10 mouse cellular contexts compared by ENCODE assay signal in genomic region chr5:115574992-115575391, GRCm38 (mm10). TPM values are rescaled to one million over a fixed set of nuclear protein-coding genes. Genes with fewer than 3 reads are reported as not detected.
A peak's percentile ranks its signal among the peaks of the same experiment; 100 is the strongest.
DNase-seq lines count a peak whose midpoint lies in the region; ATAC-seq and TF ChIP-seq lines count a peak whose summit lies in the region.
"Had no signal": no experiment of that assay in that cellular context is flagged by ENCODE, and none has a peak within 500 bp of the region (broad histone marks: within the 10 kb centered on the region; RNA-seq: fewer than 3 reads in every experiment).

No protein-coding gene starts in this region.

- no peak overlapping the region for H3K4me3 ChIP-seq in thymus, adult 2 months (ENCODE audit: control insufficient read depth, insufficient read depth, low read length)
- H3K4me3 ChIP-seq: neural tube, embryonic 12.5 days had no signal

- no peak for TF ChIP-seq CTCF in thymus, adult 2 months (IDR thresholded peaks at IDR 0.05; ENCODE audit: borderline replicate concordance, control insufficient read depth, extremely low read depth, insufficient read depth, low read length, poor library complexity)

- H3K36me3 ChIP-seq in thymus, adult 2 months (ENCODE audit: control insufficient read depth, insufficient read depth, low read length): peaks cover 55% of the 10 kb centered on the region

- peak; percentile 56; the same call in 1 of the 2 replicates for ATAC-seq in granulocyte monocyte progenitor cell, adult 5-6 weeks (replicated peaks; ENCODE audit: poor library complexity, severe bottlenecking)

- no peaks in the 10 kb centered on the region for H3K4me1 ChIP-seq in thymus, adult 2 months (replicated peaks; ENCODE audit: control insufficient read depth, insufficient read depth, low read length)
- H3K4me1 ChIP-seq: neural tube, embryonic 12.5 days had no signal

- DNase-seq in cerebellum, adult 18-20 months: peak; percentile 47 to 54
- DNase-seq in cerebellum, adult 11 months: no peak
- peak; percentile 31 for DNase-seq in lung, postnatal 14 days
- DNase-seq in lung, postnatal 25 days (ENCODE audit: low spot score): no peak
- peak; percentile 54 for DNase-seq in kidney, postnatal 14 days
- no peak for DNase-seq in thymus, adult 2 months
- no peak for DNase-seq in urinary bladder, postnatal 10 days (ENCODE audit: low spot score)
- DNase-seq: lung, embryonic 14.5 days had no signal

- H3K27me3 ChIP-seq in thymus, adult 2 months (ENCODE audit: control insufficient read depth, insufficient read depth, low read length): no peaks in the 10 kb centered on the region
- H3K27me3 ChIP-seq: neural tube, embryonic 12.5 days had no signal

- TF ChIP-seq POLR2A in thymus, adult 2 months (IDR thresholded peaks at IDR 0.05; ENCODE audit: control insufficient read depth, extremely low read depth, insufficient read depth, low read length, poor library complexity): no peak

- 77% methylated on average over 8 of the region's 8 CpGs for WGBS in thymus, adult 2 months

- no peak overlapping the region for H3K27ac ChIP-seq in thymus, adult 2 months (ENCODE audit: control insufficient read depth, insufficient read depth, low read length)
- H3K27ac ChIP-seq: neural tube, embryonic 12.5 days had no signal

RNA-seq across cellular contexts. Expression of gene Gcn1l1, which starts 9.9 kb away (rescaled TPM):
- total RNA-seq in granulocyte monocyte progenitor cell, adult 5-6 weeks (2014; fragmentation: Nextera tagmentation): 26.9 and 43.5 TPM in 2 replicates
- 33.4 and 37.4 TPM in 2 replicates for total RNA-seq in granulocyte monocyte progenitor cell, adult 5-6 weeks (2017)
- 87.8 and 109 TPM in 2 replicates for polyA plus RNA-seq in thymus, adult 2 months (2012; rRNA removed)

RNA-seq across cellular contexts. Expression of gene Rplp0, which starts 15.7 kb away (rescaled TPM):
- 2,324 and 2,796 TPM in 2 replicates for total RNA-seq in granulocyte monocyte progenitor cell, adult 5-6 weeks (2014; fragmentation: Nextera tagmentation)
- 1,887 and 2,078 TPM in 2 replicates for total RNA-seq in granulocyte monocyte progenitor cell, adult 5-6 weeks (2017)
- polyA plus RNA-seq in thymus, adult 2 months (2012; rRNA removed): 3,356 and 3,688 TPM in 2 replicates

RNA-seq across cellular contexts. Expression of gene Rab35, which starts 56.7 kb away (rescaled TPM):
- 30.5 and 41.8 TPM in 2 replicates for total RNA-seq in granulocyte monocyte progenitor cell, adult 5-6 weeks (2014; fragmentation: Nextera tagmentation)
- 22.7 and 23.9 TPM in 2 replicates for total RNA-seq in granulocyte monocyte progenitor cell, adult 5-6 weeks (2017)
- polyA plus RNA-seq in thymus, adult 2 months (2012; rRNA removed): 129 and 130 TPM in 2 replicates

Comparison
In these comparisons a context has a peak if more than half of its experiments do, and no peak if none do; other contexts are left out.
1. DNase-seq: peak in cerebellum, adult 18-20 months (2 of 2), lung, postnatal 14 days (single experiment) and kidney, postnatal 14 days (single experiment); none in cerebellum, adult 11 months (single experiment), lung, postnatal 25 days (single experiment), thymus, adult 2 months (single experiment) and urinary bladder, postnatal 10 days (single experiment).